Mouse (Mus musculus) G1E (cell line): Measurements from ENCODE around the gene Tm6sf2.

Experiments used
- CTCF ChIP-seq: IDR thresholded peaks from 2 replicates; pipeline ENCODE4 v1.5.1; 2012; ENCODE audit warnings: low read depth, low read length, inconsistent platforms, mixed read lengths
- GATA1 ChIP-seq: IDR thresholded peaks from 2 replicates; pipeline ENCODE4 v1.6.1; 2012; ENCODE audit warnings: borderline replicate concordance, low read length, inconsistent platforms, mixed read lengths

GRCm38 (mm10) chr8:70083285-70083684, 10.6 kb downstream of the Tm6sf2 start, which contains the start of gene Hapln4:
- TF ChIP-seq GATA1 (no peak), CTCF (no peak)
